Mouse (Mus musculus): ENCODE data around the gene Dazap2. TPM values are rescaled to one million over a fixed set of nuclear protein-coding genes. Genes with fewer than 3 reads are reported as not detected.

Gene Dazap2
- polyA plus RNA-seq (2012; fragmentation: generic; extraction: Trizol): 154 TPM

GRCm38 (mm10) chr15:100614996-100615824, at the start of gene Dazap2:
Gene Dazap2, plus strand, starts transcription at chr15:100615349.
- peaks cover 30% of the 10 kb centered on the region for H3K36me3 ChIP-seq (ENCODE audit: control insufficient read depth, insufficient read depth)
- H3ac ChIP-seq (ENCODE audit: control insufficient read depth, insufficient read length): peak within 1 kb of the TSS; percentile 55
- TF ChIP-seq REST (IDR thresholded peaks at IDR 0.05; ENCODE audit: insufficient read depth, insufficient read length) (no peak), MAX (IDR thresholded peaks at IDR 0.05; ENCODE audit: low read depth) (no peak), CEBPB (IDR thresholded peaks at IDR 0.05; ENCODE audit: insufficient read depth, poor library complexity, severe bottlenecking) (no peak), SRF (IDR thresholded peaks at IDR 0.05; ENCODE audit: control insufficient read depth, insufficient read length, low read depth) (peak; percentile 37), MYOD1 (IDR thresholded peaks at IDR 0.05; ENCODE audit: control insufficient read depth in 1 of 3, insufficient read length in 2 of 3, low read depth in 2 of 3) (no peak), POLR2AphosphoS2 (IDR thresholded peaks at IDR 0.05; ENCODE audit: insufficient read length, low read depth) (peak; percentile 97), MYOG (IDR thresholded peaks at IDR 0.05; ENCODE audit: control insufficient read depth in 1 of 3, insufficient read depth in 1 of 3, insufficient read length in 2 of 3, low read depth in 2 of 3) (no peak), TCF12 (IDR thresholded peaks at IDR 0.05; ENCODE audit: insufficient read depth, poor library complexity, severe bottlenecking) (no peak), USF1 (IDR thresholded peaks at IDR 0.05; ENCODE audit: low read depth) (peak; percentile 96), TCF3 (IDR thresholded peaks at IDR 0.05; ENCODE audit: insufficient read length, low read depth) (no peak), POLR2A (IDR thresholded peaks at IDR 0.05; ENCODE audit: insufficient read length, low read depth) (peak; percentile 98), E2F4 (IDR thresholded peaks at IDR 0.05; ENCODE audit: insufficient read depth) (peak; percentile 6)
- peak within 1 kb of the TSS; percentile 65 for H3K4me3 ChIP-seq
- peaks cover 19% of the 10 kb centered on the region for H3K79me2 ChIP-seq (ENCODE audit: control insufficient read depth, insufficient read depth)
- peak within 1 kb of the TSS; percentile 95 for H3K4me2 ChIP-seq (ENCODE audit: low read depth)
- H3K27me3 ChIP-seq (ENCODE audit: control insufficient read depth, insufficient read depth, insufficient read length): no peaks in the 10 kb centered on the region

GRCm38 (mm10) chr15:100566531-100566930, 48.6 kb upstream of the Dazap2 start:
- H3K4me3 ChIP-seq: no peak overlapping the region
- TF ChIP-seq POLR2AphosphoS2 (IDR thresholded peaks at IDR 0.05; ENCODE audit: insufficient read length, low read depth) (no peak), MAX (IDR thresholded peaks at IDR 0.05; ENCODE audit: low read depth) (no peak), MYOD1 (IDR thresholded peaks at IDR 0.05; ENCODE audit: control insufficient read depth in 1 of 3, insufficient read length in 2 of 3, low read depth in 2 of 3) (no peak), POLR2A (IDR thresholded peaks at IDR 0.05; ENCODE audit: insufficient read length, low read depth) (no peak), E2F4 (IDR thresholded peaks at IDR 0.05; ENCODE audit: insufficient read depth) (no peak), TCF12 (IDR thresholded peaks at IDR 0.05; ENCODE audit: insufficient read depth, poor library complexity, severe bottlenecking) (no peak), TCF3 (IDR thresholded peaks at IDR 0.05; ENCODE audit: insufficient read length, low read depth) (no peak), SRF (IDR thresholded peaks at IDR 0.05; ENCODE audit: control insufficient read depth, insufficient read length, low read depth) (no peak), USF1 (IDR thresholded peaks at IDR 0.05; ENCODE audit: low read depth) (no peak)
- H3K27me3 ChIP-seq (ENCODE audit: control insufficient read depth, insufficient read depth, insufficient read length): peaks cover 15% of the 10 kb centered on the region
- H3K4me2 ChIP-seq (ENCODE audit: low read depth): no peak overlapping the region
- no peak overlapping the region for H3ac ChIP-seq (ENCODE audit: control insufficient read depth, insufficient read length)
- no peaks in the 10 kb centered on the region for H3K36me3 ChIP-seq (ENCODE audit: control insufficient read depth, insufficient read depth)
- H3K79me2 ChIP-seq (ENCODE audit: control insufficient read depth, insufficient read depth): no peaks in the 10 kb centered on the region

- Histone ChIP-seq H3K4me3 (no peak overlapping the region), H3K36me3 (ENCODE audit: control insufficient read depth, insufficient read depth) (no peaks in the 10 kb centered on the region), H3ac (ENCODE audit: control insufficient read depth, insufficient read length) (no peak overlapping the region), H3K27me3 (ENCODE audit: control insufficient read depth, insufficient read depth, insufficient read length) (peaks cover 15% of the 10 kb centered on the region), H3K4me2 (ENCODE audit: low read depth) (no peak overlapping the region), H3K79me2 (ENCODE audit: control insufficient read depth, insufficient read depth) (no peaks in the 10 kb centered on the region)
- TF ChIP-seq SRF (IDR thresholded peaks at IDR 0.05; ENCODE audit: control insufficient read depth, insufficient read length, low read depth): no peak
- TF ChIP-seq USF1 (IDR thresholded peaks at IDR 0.05; ENCODE audit: low read depth): no peak
- TF ChIP-seq REST (IDR thresholded peaks at IDR 0.05; ENCODE audit: insufficient read depth, insufficient read length): no peak
Observed at GRCm38 (mm10) chr15:100569239-100569638, 45.9 kb upstream of the Dazap2 start.

- TF ChIP-seq SRF (IDR thresholded peaks at IDR 0.05; ENCODE audit: control insufficient read depth, insufficient read length, low read depth) (no peak), REST (IDR thresholded peaks at IDR 0.05; ENCODE audit: insufficient read depth, insufficient read length) (no peak), CEBPB (IDR thresholded peaks at IDR 0.05; ENCODE audit: insufficient read depth, poor library complexity, severe bottlenecking) (no peak), MAX (IDR thresholded peaks at IDR 0.05; ENCODE audit: low read depth) (no peak), TCF3 (IDR thresholded peaks at IDR 0.05; ENCODE audit: insufficient read length, low read depth) (no peak), MYOG (IDR thresholded peaks at IDR 0.05; ENCODE audit: control insufficient read depth in 1 of 3, insufficient read depth in 1 of 3, insufficient read length in 2 of 3, low read depth in 2 of 3) (no peak), USF1 (IDR thresholded peaks at IDR 0.05; ENCODE audit: low read depth) (no peak), TCF12 (IDR thresholded peaks at IDR 0.05; ENCODE audit: insufficient read depth, poor library complexity, severe bottlenecking) (no peak), E2F4 (IDR thresholded peaks at IDR 0.05; ENCODE audit: insufficient read depth) (no peak), POLR2AphosphoS2 (IDR thresholded peaks at IDR 0.05; ENCODE audit: insufficient read length, low read depth) (no peak), POLR2A (IDR thresholded peaks at IDR 0.05; ENCODE audit: insufficient read length, low read depth) (no peak), MYOD1 (IDR thresholded peaks at IDR 0.05; ENCODE audit: control insufficient read depth in 1 of 3, insufficient read length in 2 of 3, low read depth in 2 of 3) (no peak)
- no peaks in the 10 kb centered on the region for H3K36me3 ChIP-seq (ENCODE audit: control insufficient read depth, insufficient read depth)
- no peak overlapping the region for H3ac ChIP-seq (ENCODE audit: control insufficient read depth, insufficient read length)
- no peaks in the 10 kb centered on the region for H3K79me2 ChIP-seq (ENCODE audit: control insufficient read depth, insufficient read depth)
- H3K4me3 ChIP-seq: no peak overlapping the region
- no peaks in the 10 kb centered on the region for H3K27me3 ChIP-seq (ENCODE audit: control insufficient read depth, insufficient read depth, insufficient read length)
- H3K4me2 ChIP-seq (ENCODE audit: low read depth): no peak overlapping the region
Observed at GRCm38 (mm10) chr15:100573946-100574345, 41.2 kb upstream of the Dazap2 start.

Measured in myocyte (in vitro differentiated cells).